Mouse (Mus musculus) layer of hippocampus, postnatal 25 days (tissue): Measurements from ENCODE around the gene Pkp2. TPM values are rescaled to one million over a fixed set of nuclear protein-coding genes. Genes with fewer than 3 reads are reported as not detected.
A peak's percentile ranks its signal among the peaks of the same experiment; 100 is the strongest.

Source experiments
- DNase-seq, 2 experiments: peaks; one replicate each; pipeline ENCODE4 v3.0.0; 2022; ENCODE audit warnings: mixed read lengths in 2 of 2, low spot score in 1 of 2; ENCODE audit errors: extremely low spot score in 1 of 2
- total RNA-seq, 2 experiments: library from RNA; stranded (reverse); gene quantifications; 2 replicates each; pipeline ENCODE4 v1.2.3; 2021

The Pkp2 gene
- total RNA-seq, 2 experiments from 2014 or later: 43.7 to 44.9 TPM

GRCm38 (mm10) chr16:16256672-16257071, 43.6 kb downstream of the Pkp2 start:
- no peak for DNase-seq

- DNase-seq: no peak
These were observed 47.8 kb downstream of the Pkp2 start for GRCm38 (mm10) chr16:16260882-16261281.

GRCm38 (mm10) chr16:16261481-16261880, 48.4 kb downstream of the Pkp2 start:
- DNase-seq: no peak

- no peak for DNase-seq
These were observed 49.3 kb downstream of the Pkp2 start for GRCm38 (mm10) chr16:16262436-16262835.

- DNase-seq: no peak
These were observed 59.9 kb downstream of the Pkp2 start for GRCm38 (mm10) chr16:16272978-16273377.

- DNase-seq: no peak
These were observed 60.6 kb downstream of the Pkp2 start for GRCm38 (mm10) chr16:16273752-16274151.

- peak; percentile 85 to 89 for DNase-seq
These were observed 89.4 kb downstream of the Pkp2 start, which contains the start of gene Yars2 for GRCm38 (mm10) chr16:16302369-16303137. Yars2 (plus strand) TSS chr16:16302965.

GRCm38 (mm10) chr16:16303138-16303827, 90.2 kb downstream of the Pkp2 start:
- DNase-seq: peak; percentile 13 to 23

- DNase-seq: no peak
These were observed 90.8 kb downstream of the Pkp2 start for GRCm38 (mm10) chr16:16303888-16304287.

- no peak for DNase-seq
These were observed 98.2 kb downstream of the Pkp2 start for GRCm38 (mm10) chr16:16311319-16311718.

Other genes with a start within 250 kb of the Pkp2 start
- gene Yars2, start 89.6 kb downstream of the Pkp2 start, total RNA-seq: 10 to 100 TPM; 22.6 to 22.7 TPM
- gene Dnm1l, start 145.6 kb downstream of the Pkp2 start, total RNA-seq: 100 to 1,000 TPM; 189 to 190 TPM